Mouse (Mus musculus) liver, embryonic 15.5 days (tissue): ENCODE results near the gene Dlg4. TPM values are rescaled to one million over a fixed set of nuclear protein-coding genes. Genes with fewer than 3 reads are reported as not detected.

Experiments used
- ATAC-seq: fragments of 200-750 bp; cut with Nextera tagmentation; 2 replicates; pipeline ENCODE4 v1.8.0; 2017; ENCODE audit warnings: moderate number of reproducible peaks, mild to moderate bottlenecking, moderate library complexity; ENCODE audit not compliant: insufficient read depth
- H3K27ac ChIP-seq: fragments of 300-500 bp; sonication (generic); replicated peaks from 2 replicates; pipeline ENCODE4 v1.5.1; 2015; ENCODE audit warnings: mild to moderate bottlenecking, inconsistent platforms
- H3K27me3 ChIP-seq: fragments of 300-500 bp; sonication (generic); 2 replicates; pipeline ENCODE4 v1.6.1; 2015; ENCODE audit warnings: mild to moderate bottlenecking, inconsistent platforms
- H3K36me3 ChIP-seq: fragments of 300-500 bp; sonication (generic); replicated peaks from 2 replicates; pipeline ENCODE4 v1.6.1; 2015; ENCODE audit warnings: moderate library complexity, mild to moderate bottlenecking, inconsistent platforms
- H3K4me1 ChIP-seq: fragments of 300-500 bp; sonication (generic); replicated peaks from 2 replicates; pipeline ENCODE4 v1.6.1; 2015; ENCODE audit warnings: inconsistent platforms
- H3K4me2 ChIP-seq: fragments of 300-500 bp; sonication (generic); 2 replicates; pipeline ENCODE4 v1.6.1; 2015; ENCODE audit warnings: moderate library complexity, mild to moderate bottlenecking, inconsistent platforms
- H3K4me3 ChIP-seq: fragments of 300-500 bp; sonication (generic); replicated peaks from 2 replicates; pipeline ENCODE4 v1.5.1; 2015; ENCODE audit warnings: mild to moderate bottlenecking, inconsistent platforms
- H3K9ac ChIP-seq: fragments of 300-500 bp; sonication (generic); 2 replicates; pipeline ENCODE4 v1.6.1; 2015; ENCODE audit warnings: moderate library complexity, mild to moderate bottlenecking, inconsistent platforms
- H3K9me3 ChIP-seq: fragments of 300-500 bp; sonication (generic); replicated peaks from 2 replicates; pipeline ENCODE4 v1.6.1; 2016; ENCODE audit warnings: inconsistent platforms
- WGBS: fragments of 180-500 bp; shearing (Covaris S2); methylation state at CpG from one replicate; pipeline ENCODE4 v1.1.7; 2015; ENCODE audit warnings: mixed read lengths; ENCODE audit not compliant: insufficient replicate concordance; 5-methylcytosine and 5-hydroxymethylcytosine counted together
- polyA plus RNA-seq: library from polyadenylated mRNA; unstranded; fragments of >200 nt; fragmentation: Nextera tagmentation; extraction: Ambion mirVana; gene quantifications from 2 replicates; pipeline ENCODE4 v1.2.1, GENCODE M21; 2015

The Dlg4 gene
- polyA plus RNA-seq, 1 experiment from 2014 or later, result 0.63 TPM

GRCm38 (mm10) chr11:70030651-70031320 is 14.0 kb downstream of the Dlg4 start:
- Histone ChIP-seq H3K36me3 (no peaks in the 10 kb centered on the region), H3K27me3 (peaks cover 39% of the 10 kb centered on the region), H3K4me1 (peaks cover 26% of the 10 kb centered on the region), H3K4me3 (no peak overlapping the region), H3K4me2 (no peak overlapping the region), H3K9me3 (no peaks in the 10 kb centered on the region), H3K27ac (no peak overlapping the region), H3K9ac (no peak overlapping the region)
- whole genome bisulfite sequencing, result 85% methylated on average over 28 of the region's 28 CpGs
- no peak for ATAC-seq

GRCm38 (mm10) chr11:70031321-70031670 is 14.6 kb downstream of the Dlg4 start:
- 87% methylated on average over 11 of the region's 11 CpGs for WGBS
- Histone ChIP-seq H3K4me3 (no peak overlapping the region), H3K36me3 (no peaks in the 10 kb centered on the region), H3K27me3 (peaks cover 34% of the 10 kb centered on the region), H3K4me1 (peaks cover 26% of the 10 kb centered on the region), H3K9ac (no peak overlapping the region), H3K4me2 (no peak overlapping the region), H3K9me3 (no peaks in the 10 kb centered on the region), H3K27ac (no peak overlapping the region)
- no peak for ATAC-seq

- no peak for ATAC-seq
- Histone ChIP-seq H3K9ac (no peak overlapping the region), H3K36me3 (no peaks in the 10 kb centered on the region), H3K4me1 (no peaks in the 10 kb centered on the region), H3K4me2 (no peak overlapping the region), H3K27me3 (no peaks in the 10 kb centered on the region), H3K27ac (no peak overlapping the region), H3K4me3 (no peak overlapping the region), H3K9me3 (no peaks in the 10 kb centered on the region)
- 49% methylated on average over 7 of the region's 7 CpGs for WGBS
These were observed 21.4 kb downstream of the Dlg4 start for GRCm38 (mm10) chr11:70038174-70038573.

- no peak overlapping the region for H3K4me2 ChIP-seq
- H3K27ac ChIP-seq, result no peak overlapping the region
- no peaks in the 10 kb centered on the region for H3K9me3 ChIP-seq
- no peaks in the 10 kb centered on the region for H3K4me1 ChIP-seq
- H3K9ac ChIP-seq, result no peak overlapping the region
- WGBS, result 76% methylated on average over 10 of the region's 10 CpGs
- ATAC-seq, result no peak
- no peaks in the 10 kb centered on the region for H3K27me3 ChIP-seq
- H3K36me3 ChIP-seq, result no peaks in the 10 kb centered on the region
- no peak overlapping the region for H3K4me3 ChIP-seq
These were observed 22.9 kb downstream of the Dlg4 start for GRCm38 (mm10) chr11:70039631-70040030.

- no peak overlapping the region for H3K4me2 ChIP-seq
- no peak overlapping the region for H3K27ac ChIP-seq
- no peak for ATAC-seq
- no peaks in the 10 kb centered on the region for H3K4me1 ChIP-seq
- H3K4me3 ChIP-seq, result no peak overlapping the region
- no peaks in the 10 kb centered on the region for H3K9me3 ChIP-seq
- no peaks in the 10 kb centered on the region for H3K27me3 ChIP-seq
- H3K36me3 ChIP-seq, result no peaks in the 10 kb centered on the region
- H3K9ac ChIP-seq, result no peak overlapping the region
- 58% methylated on average over 7 of the region's 7 CpGs for WGBS
These were observed 23.4 kb downstream of the Dlg4 start for GRCm38 (mm10) chr11:70040184-70040583.

- Histone ChIP-seq H3K4me1 (no peaks in the 10 kb centered on the region), H3K4me2 (no peak overlapping the region), H3K4me3 (no peak overlapping the region), H3K27ac (no peak overlapping the region), H3K9ac (no peak overlapping the region), H3K9me3 (no peaks in the 10 kb centered on the region), H3K27me3 (no peaks in the 10 kb centered on the region), H3K36me3 (no peaks in the 10 kb centered on the region)
- no peak for ATAC-seq
- 80% methylated on average over 23 of the region's 23 CpGs for WGBS
These were observed 25.8 kb downstream of the Dlg4 start for GRCm38 (mm10) chr11:70042309-70043085.

- H3K9ac ChIP-seq, result no peak overlapping the region
- H3K4me2 ChIP-seq, result no peak overlapping the region
- no peak for ATAC-seq
- WGBS, result 84% methylated on average over 7 of the region's 7 CpGs
- no peak overlapping the region for H3K27ac ChIP-seq
- H3K4me3 ChIP-seq, result no peak overlapping the region
- H3K9me3 ChIP-seq, result no peaks in the 10 kb centered on the region
- H3K36me3 ChIP-seq, result no peaks in the 10 kb centered on the region
- no peaks in the 10 kb centered on the region for H3K4me1 ChIP-seq
- no peaks in the 10 kb centered on the region for H3K27me3 ChIP-seq
These were observed 26.9 kb downstream of the Dlg4 start for GRCm38 (mm10) chr11:70043665-70044064.

GRCm38 (mm10) chr11:70045435-70045834 is 28.7 kb downstream of the Dlg4 start:
- no peak overlapping the region for H3K4me3 ChIP-seq
- no peaks in the 10 kb centered on the region for H3K9me3 ChIP-seq
- H3K27me3 ChIP-seq, result no peaks in the 10 kb centered on the region
- H3K36me3 ChIP-seq, result no peaks in the 10 kb centered on the region
- WGBS, result 60% methylated on average over 9 of the region's 9 CpGs
- no peak overlapping the region for H3K9ac ChIP-seq
- no peaks in the 10 kb centered on the region for H3K4me1 ChIP-seq
- no peak for ATAC-seq
- H3K4me2 ChIP-seq, result no peak overlapping the region
- H3K27ac ChIP-seq, result no peak overlapping the region

- Histone ChIP-seq H3K36me3 (no peaks in the 10 kb centered on the region), H3K4me1 (peaks cover 8% of the 10 kb centered on the region; the same call in 1 of the 2 replicates), H3K9me3 (no peaks in the 10 kb centered on the region), H3K9ac (no peak overlapping the region), H3K4me3 (no peak overlapping the region), H3K27ac (no peak overlapping the region), H3K27me3 (no peaks in the 10 kb centered on the region), H3K4me2 (no peak overlapping the region)
- no peak for ATAC-seq
- WGBS, result 66% methylated on average over 6 of the region's 6 CpGs
These were observed 32.6 kb downstream of the Dlg4 start for GRCm38 (mm10) chr11:70049366-70049765.

- H3K4me1 ChIP-seq, result peaks cover 8% of the 10 kb centered on the region; the same call in 1 of the 2 replicates
- H3K4me3 ChIP-seq, result no peak overlapping the region
- no peaks in the 10 kb centered on the region for H3K36me3 ChIP-seq
- no peaks in the 10 kb centered on the region for H3K27me3 ChIP-seq
- H3K27ac ChIP-seq, result no peak overlapping the region
- no peak for ATAC-seq
- H3K9me3 ChIP-seq, result no peaks in the 10 kb centered on the region
- no peak overlapping the region for H3K9ac ChIP-seq
- no peak overlapping the region for H3K4me2 ChIP-seq
- WGBS, result 41% methylated on average over 10 of the region's 10 CpGs
These were observed 33.1 kb downstream of the Dlg4 start for GRCm38 (mm10) chr11:70049816-70050215.

GRCm38 (mm10) chr11:70053156-70053555 is 36.4 kb downstream of the Dlg4 start:
- Histone ChIP-seq H3K4me2 (no peak overlapping the region), H3K27ac (peak overlapping the region; percentile 57), H3K4me3 (no peak overlapping the region), H3K9ac (no peak overlapping the region), H3K9me3 (no peaks in the 10 kb centered on the region), H3K4me1 (peaks cover 13% of the 10 kb centered on the region; the same call in 1 of the 2 replicates), H3K36me3 (no peaks in the 10 kb centered on the region), H3K27me3 (0 out of 2 replicates have a peak, but pooled peaks cover 3% of the 10 kb centered on the region)
- 65% methylated on average over 7 of the region's 7 CpGs for WGBS
- ATAC-seq, result no peak
